Mouse (Mus musculus) myocyte (in vitro differentiated cells): ENCODE results near the gene Wbp1l. TPM values are rescaled to one million over a fixed set of nuclear protein-coding genes. Genes with fewer than 3 reads are reported as not detected.
A peak's percentile ranks its signal among the peaks of the same experiment; 100 is the strongest.

ENCODE experiments used
- H3K27me3 ChIP-seq: one replicate; pipeline ENCODE4 v1.6.1; 2011; ENCODE audit not compliant: control insufficient read depth, insufficient read depth, insufficient read length
- H3K36me3 ChIP-seq: one replicate; pipeline ENCODE4 v1.6.1; 2011; ENCODE audit not compliant: control insufficient read depth, insufficient read depth
- H3K4me2 ChIP-seq: one replicate; pipeline ENCODE4 v1.6.1; 2011; ENCODE audit warnings: low read depth, control low read depth
- H3K4me3 ChIP-seq: one replicate; pipeline ENCODE4 v1.5.1; 2011; ENCODE audit warnings: mild to moderate bottlenecking, control low read depth, moderate library complexity
- H3K79me2 ChIP-seq: one replicate; pipeline ENCODE4 v1.6.1; 2011; ENCODE audit not compliant: control insufficient read depth, insufficient read depth
- H3ac ChIP-seq: one replicate; pipeline ENCODE4 v1.6.1; 2011; ENCODE audit not compliant: control insufficient read depth, insufficient read length
- CEBPB ChIP-seq: IDR thresholded peaks from 2 replicates; pipeline ENCODE4 v1.6.1; 2011; ENCODE audit warnings: mild to moderate bottlenecking, moderate library complexity; ENCODE audit not compliant: poor library complexity, insufficient read depth, severe bottlenecking
- E2F4 ChIP-seq: IDR thresholded peaks from one replicate; pipeline ENCODE4 v1.6.1; 2011; ENCODE audit warnings: mild to moderate bottlenecking, control low read depth, moderate library complexity; ENCODE audit not compliant: insufficient read depth
- MAX ChIP-seq: IDR thresholded peaks from one replicate; pipeline ENCODE4 v1.6.1; 2011; ENCODE audit warnings: low read depth, mild to moderate bottlenecking, control low read depth
- MYOD1 ChIP-seq, 3 experiments: IDR thresholded peaks; one replicate each; pipeline ENCODE4 v1.6.1; 2011; ENCODE audit warnings: control low read depth in 2 of 3, low read depth in 2 of 3, mild to moderate bottlenecking in 2 of 3, moderate library complexity in 1 of 3; ENCODE audit not compliant: insufficient read length in 2 of 3, control insufficient read depth in 1 of 3
- MYOG ChIP-seq, 3 experiments: IDR thresholded peaks; one replicate each; pipeline ENCODE4 v1.6.1; 2011; ENCODE audit warnings: control low read depth in 2 of 3, low read depth in 2 of 3, mild to moderate bottlenecking in 2 of 3; ENCODE audit not compliant: insufficient read length in 2 of 3, control insufficient read depth in 1 of 3, insufficient read depth in 1 of 3
- POLR2A ChIP-seq: IDR thresholded peaks from one replicate; pipeline ENCODE4 v1.6.1; 2011; ENCODE audit warnings: low read depth, mild to moderate bottlenecking, control low read depth, moderate library complexity; ENCODE audit not compliant: insufficient read length
- POLR2AphosphoS2 ChIP-seq: IDR thresholded peaks from one replicate; pipeline ENCODE4 v1.6.1; 2011; ENCODE audit warnings: low read depth, control low read depth; ENCODE audit not compliant: insufficient read length
- REST ChIP-seq: IDR thresholded peaks from one replicate; pipeline ENCODE4 v1.6.1; 2011; ENCODE audit warnings: mild to moderate bottlenecking, control low read depth, moderate library complexity; ENCODE audit not compliant: insufficient read depth, insufficient read length
- SRF ChIP-seq: IDR thresholded peaks from one replicate; pipeline ENCODE4 v1.6.1; 2011; ENCODE audit warnings: low read depth; ENCODE audit not compliant: control insufficient read depth, insufficient read length
- TCF12 ChIP-seq: IDR thresholded peaks from one replicate; pipeline ENCODE4 v1.6.1; 2011; ENCODE audit warnings: mild to moderate bottlenecking, control low read depth; ENCODE audit not compliant: poor library complexity, insufficient read depth, severe bottlenecking
- TCF3 ChIP-seq: IDR thresholded peaks from one replicate; pipeline ENCODE4 v1.6.1; 2011; ENCODE audit warnings: low read depth, control low read depth; ENCODE audit not compliant: insufficient read length
- USF1 ChIP-seq: IDR thresholded peaks from one replicate; pipeline ENCODE4 v1.6.1; 2011; ENCODE audit warnings: low read depth, mild to moderate bottlenecking, control low read depth, moderate library complexity
- polyA plus RNA-seq: library from polyadenylated mRNA; unstranded; fragments of >200 nt; fragmentation: generic; extraction: Trizol; gene quantifications from one replicate; pipeline ENCODE4 v1.2.1, GENCODE M21; 2012; ENCODE audit warnings: missing spikeins

Gene Wbp1l
- polyA plus RNA-seq, 1 experiment, result 39.8 TPM

DNA sequence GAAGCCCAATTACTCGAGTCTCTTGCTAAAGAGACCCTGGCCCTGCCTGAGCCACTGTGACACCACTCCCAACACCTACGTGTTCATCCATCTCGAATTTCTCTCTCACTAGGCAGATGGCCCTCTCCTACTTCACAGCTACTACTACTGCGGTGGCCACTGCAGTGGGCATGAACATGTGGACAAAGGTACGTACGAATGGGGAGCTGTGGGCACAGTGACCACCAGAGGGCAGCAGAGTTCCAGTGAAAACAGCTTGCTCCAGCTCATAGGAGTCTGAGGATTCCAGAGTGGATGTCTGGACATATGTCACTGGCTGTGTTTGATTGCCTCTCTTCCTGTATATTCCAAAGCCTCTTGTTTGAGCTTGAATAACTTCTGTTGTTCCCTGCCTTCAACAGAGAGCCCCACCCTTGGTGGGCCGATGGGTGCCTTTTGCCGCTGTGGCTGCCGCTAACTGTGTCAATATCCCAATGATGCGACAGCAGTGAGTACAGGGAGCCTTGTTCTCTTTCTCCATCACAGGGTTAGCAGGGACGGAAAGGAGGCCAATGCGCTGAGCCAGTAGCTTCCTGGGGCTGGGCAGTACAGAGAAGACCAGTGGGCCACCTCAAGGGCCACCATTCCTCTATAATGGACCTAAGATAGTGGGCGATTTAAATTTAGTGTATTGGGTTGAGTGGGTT is 10.9 kb upstream of the Wbp1l start:
- H3K27me3 ChIP-seq, result no peaks in the 10 kb centered on the region
- H3K36me3 ChIP-seq, result no peaks in the 10 kb centered on the region
- no peak overlapping the region for H3K4me2 ChIP-seq
- H3K4me3 ChIP-seq, result no peak overlapping the region
- H3ac ChIP-seq, result no peak overlapping the region
- H3K79me2 ChIP-seq, result no peaks in the 10 kb centered on the region
- TF ChIP-seq MYOD1 (IDR thresholded peaks at IDR 0.05; ENCODE audit: control insufficient read depth in 1 of 3, insufficient read length in 2 of 3, low read depth in 2 of 3) (no peak), POLR2AphosphoS2 (no peak), REST (no peak), TCF3 (no peak), TCF12 (no peak), CEBPB (no peak), USF1 (no peak), POLR2A (no peak), E2F4 (no peak), SRF (no peak), MAX (no peak), MYOG (IDR thresholded peaks at IDR 0.05; ENCODE audit: control insufficient read depth in 1 of 3, insufficient read depth in 1 of 3, insufficient read length in 2 of 3, low read depth in 2 of 3) (no peak)

DNA sequence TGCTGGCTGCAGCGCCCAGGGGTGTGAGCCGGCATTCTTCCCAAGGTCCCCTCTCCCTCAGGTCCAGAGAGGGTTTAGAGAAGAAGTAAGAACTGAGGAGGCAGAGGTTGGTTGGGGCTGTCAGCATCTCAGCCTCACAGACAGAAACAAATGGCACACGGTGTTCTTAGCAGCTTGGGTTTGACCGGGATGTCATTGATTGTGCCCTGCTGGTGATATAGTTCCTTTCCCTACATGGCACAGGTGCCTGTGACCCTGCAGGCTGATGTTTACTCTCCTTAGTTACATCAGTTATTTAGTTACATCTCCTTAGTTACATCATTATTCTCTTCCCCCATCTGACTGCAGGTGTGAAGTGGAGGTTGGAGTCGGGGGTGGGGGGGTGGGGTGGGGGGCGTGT is 7.3 kb upstream of the Wbp1l start:
- Histone ChIP-seq H3K4me3 (no peak overlapping the region), H3K79me2 (no peaks in the 10 kb centered on the region), H3K4me2 (no peak overlapping the region), H3K27me3 (no peaks in the 10 kb centered on the region), H3ac (no peak overlapping the region), H3K36me3 (no peaks in the 10 kb centered on the region)
- TF ChIP-seq POLR2A (no peak), REST (no peak), MYOG (IDR thresholded peaks at IDR 0.05; ENCODE audit: control insufficient read depth in 1 of 3, insufficient read depth in 1 of 3, insufficient read length in 2 of 3, low read depth in 2 of 3) (no peak), POLR2AphosphoS2 (no peak), USF1 (no peak), MYOD1 (IDR thresholded peaks at IDR 0.05; ENCODE audit: control insufficient read depth in 1 of 3, insufficient read length in 2 of 3, low read depth in 2 of 3) (no peak), E2F4 (no peak), SRF (no peak), CEBPB (no peak)

DNA sequence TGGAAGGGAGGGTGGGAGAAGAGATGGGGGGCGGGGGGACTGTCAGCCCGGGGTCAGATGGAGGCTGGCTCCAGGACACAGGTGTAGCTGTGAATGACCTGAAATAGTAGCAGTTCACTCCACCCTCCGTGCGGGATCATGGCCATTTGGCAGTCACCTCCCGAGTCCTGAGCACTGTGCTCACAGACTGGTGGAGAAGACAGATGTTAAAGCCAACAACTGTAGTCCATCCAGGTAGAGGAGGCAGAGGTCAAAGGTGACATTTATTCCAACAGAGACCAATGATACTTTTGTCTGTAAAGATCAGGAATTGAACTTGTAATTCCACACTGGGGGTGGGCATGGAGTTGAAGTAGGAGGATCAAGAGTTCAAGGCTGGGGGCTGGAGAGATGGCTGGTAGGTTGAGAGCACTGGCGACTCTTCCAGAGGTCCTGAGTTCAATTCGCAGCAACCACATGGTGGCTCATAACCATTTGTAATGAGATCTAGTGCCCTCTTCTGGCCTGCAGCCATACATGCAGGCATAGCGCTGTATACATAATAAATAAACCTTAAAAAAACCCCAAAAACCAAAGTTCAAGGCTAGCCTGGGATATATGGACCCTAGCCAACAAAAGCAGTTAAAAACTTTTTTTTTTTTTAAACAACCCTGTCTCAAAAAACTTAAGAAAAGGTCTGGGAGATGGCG is 6.0 kb upstream of the Wbp1l start:
- no peaks in the 10 kb centered on the region for H3K27me3 ChIP-seq
- no peaks in the 10 kb centered on the region for H3K36me3 ChIP-seq
- no peak overlapping the region for H3ac ChIP-seq
- no peak overlapping the region for H3K4me2 ChIP-seq
- no peaks in the 10 kb centered on the region for H3K79me2 ChIP-seq
- TF ChIP-seq SRF, result no peak
- TF ChIP-seq MYOD1 (IDR thresholded peaks at IDR 0.05; ENCODE audit: control insufficient read depth in 1 of 3, insufficient read length in 2 of 3, low read depth in 2 of 3), result no peak
- no peak for TF ChIP-seq E2F4
- no peak for TF ChIP-seq POLR2AphosphoS2
- no peak for TF ChIP-seq MAX
- TF ChIP-seq CEBPB, result no peak
- no peak overlapping the region for H3K4me3 ChIP-seq

DNA sequence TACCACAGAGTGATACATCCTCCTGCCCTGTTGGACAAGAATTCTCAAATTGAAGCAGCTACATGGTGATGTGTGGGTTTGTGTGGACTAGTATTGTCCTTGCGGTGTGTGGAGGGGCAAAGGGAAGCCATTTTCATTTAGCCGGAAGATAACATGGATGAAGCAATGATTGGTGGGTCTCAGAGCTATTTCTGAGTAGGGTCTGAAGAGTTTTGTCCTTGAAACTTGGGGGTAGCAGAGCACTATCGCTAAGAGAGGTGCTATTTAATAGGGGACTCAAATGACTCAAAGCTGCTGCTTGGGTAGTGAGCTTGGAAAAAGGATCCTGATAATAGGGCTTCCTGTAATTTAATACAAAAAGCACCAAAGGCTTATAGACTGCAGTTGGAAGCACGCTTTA is 697 bp upstream of the Wbp1l start:
- Histone ChIP-seq H3K27me3 (no peaks in the 10 kb centered on the region), H3ac (no peak overlapping the region), H3K4me2 (peak overlapping the region; percentile 59), H3K36me3 (no peaks in the 10 kb centered on the region), H3K4me3 (peak overlapping the region; percentile 89), H3K79me2 (peaks cover 40% of the 10 kb centered on the region)
- TF ChIP-seq REST (no peak), USF1 (no peak), TCF12 (no peak), POLR2A (no peak), SRF (no peak), TCF3 (no peak), MYOG (IDR thresholded peaks at IDR 0.05; ENCODE audit: control insufficient read depth in 1 of 3, insufficient read depth in 1 of 3, insufficient read length in 2 of 3, low read depth in 2 of 3) (no peak)
